Mouse (Mus musculus): ENCODE results near the gene Npepps. TPM values are rescaled to one million over a fixed set of nuclear protein-coding genes. Genes with fewer than 3 reads are reported as not detected.
"Not testable (repeated sequence)": the region's sequence is repeated elsewhere in the genome, so short reads cannot be mapped to it uniquely, and the experiment has no call there.

The Npepps gene
- polyA plus RNA-seq, 2 experiments, result 8.5 to 15.1 TPM

GRCm38 (mm10) chr11:97278456-97278855 is 2.0 kb downstream of the Npepps start:
- Histone ChIP-seq H3K9ac (replicated peaks) (no peak overlapping the region), H3K36me3 (replicated peaks; ENCODE audit: control insufficient read depth, insufficient read depth, low read depth) (no peaks in the 10 kb centered on the region), H3K4me2 (ENCODE audit: low read depth) (peak overlapping the region; percentile 96), H3K4me3 (ENCODE audit: insufficient read depth in 1 of 2, low read depth in 2 of 2, low read length in 2 of 2) (peak overlapping the region in 1 of 2 experiments; percentile 78; a peak in 2 of 4 replicates), H3K27me3 (ENCODE audit: control insufficient read depth, insufficient read depth, low read length) (no peaks in the 10 kb centered on the region), H3K4me1 (replicated peaks; ENCODE audit: control insufficient read depth in 2 of 2, insufficient read depth in 2 of 2, low read length in 1 of 2) (peaks cover 3 to 10% of the 10 kb centered on the region in 2 experiments), H3K9me3 (ENCODE audit: control insufficient read depth, low read length) (no peaks in the 10 kb centered on the region), H3K27ac (no peak overlapping the region)
- no peak for TF ChIP-seq EP300 (IDR thresholded peaks at IDR 0.05; ENCODE audit: low read depth)
- no peak for TF ChIP-seq CTCF (IDR thresholded peaks at IDR 0.05; ENCODE audit: low read depth)
- ATAC-seq (ENCODE audit: insufficient read depth), result no peak
- DNase-seq (ENCODE audit: low read depth in 3 of 3, low spot score in 3 of 3), result no peak
- WGBS (ENCODE audit: insufficient replicate concordance), result 76% methylated on average over 6 of the region's 6 CpGs

GRCm38 (mm10) chr11:97277166-97277565 is 3.3 kb downstream of the Npepps start:
- Histone ChIP-seq H3K4me2 (ENCODE audit: low read depth) (no peak overlapping the region), H3K4me1 (replicated peaks; ENCODE audit: control insufficient read depth in 2 of 2, insufficient read depth in 2 of 2, low read length in 1 of 2) (peaks cover 3 to 10% of the 10 kb centered on the region in 2 experiments), H3K4me3 (ENCODE audit: insufficient read depth in 1 of 2, low read depth in 2 of 2, low read length in 2 of 2) (no peak overlapping the region), H3K36me3 (replicated peaks; ENCODE audit: control insufficient read depth, insufficient read depth, low read depth) (no peaks in the 10 kb centered on the region), H3K27me3 (ENCODE audit: control insufficient read depth, insufficient read depth, low read length) (no peaks in the 10 kb centered on the region), H3K9me3 (ENCODE audit: control insufficient read depth, low read length) (no peaks in the 10 kb centered on the region), H3K27ac (no peak overlapping the region), H3K9ac (replicated peaks) (no peak overlapping the region)
- WGBS (ENCODE audit: insufficient replicate concordance), result 75% methylated on average over 5 of the region's 5 CpGs
- ATAC-seq (ENCODE audit: insufficient read depth) (no peak), DNase-seq (ENCODE audit: low read depth in 3 of 3, low spot score in 3 of 3) (no peak)
- TF ChIP-seq EP300 (IDR thresholded peaks at IDR 0.05; ENCODE audit: low read depth), result no peak
- TF ChIP-seq CTCF (IDR thresholded peaks at IDR 0.05; ENCODE audit: low read depth), result no peak

GRCm38 (mm10) chr11:97276019-97276418 is 4.4 kb downstream of the Npepps start:
- no peak overlapping the region for H3K4me2 ChIP-seq (ENCODE audit: low read depth)
- peaks cover 3 to 10% of the 10 kb centered on the region in 2 experiments for H3K4me1 ChIP-seq (replicated peaks; ENCODE audit: control insufficient read depth in 2 of 2, insufficient read depth in 2 of 2, low read length in 1 of 2)
- no peak overlapping the region for H3K27ac ChIP-seq
- no peaks in the 10 kb centered on the region for H3K27me3 ChIP-seq (ENCODE audit: control insufficient read depth, insufficient read depth, low read length)
- 26% methylated on average over 1 of the region's 1 CpGs for WGBS (ENCODE audit: insufficient replicate concordance)
- H3K9me3 ChIP-seq (ENCODE audit: control insufficient read depth, low read length), result no peaks in the 10 kb centered on the region
- no peak overlapping the region for H3K9ac ChIP-seq (replicated peaks)
- no peak for DNase-seq (ENCODE audit: low read depth in 3 of 3, low spot score in 3 of 3)
- no peak for ATAC-seq (ENCODE audit: insufficient read depth)
- H3K4me3 ChIP-seq (ENCODE audit: insufficient read depth in 1 of 2, low read depth in 2 of 2, low read length in 2 of 2), result no peak overlapping the region
- TF ChIP-seq CTCF (IDR thresholded peaks at IDR 0.05; ENCODE audit: low read depth) (no peak), EP300 (IDR thresholded peaks at IDR 0.05; ENCODE audit: low read depth) (no peak)
- H3K36me3 ChIP-seq (replicated peaks; ENCODE audit: control insufficient read depth, insufficient read depth, low read depth), result no peaks in the 10 kb centered on the region

GRCm38 (mm10) chr11:97275349-97275748 is 5.1 kb downstream of the Npepps start:
- Histone ChIP-seq H3K4me2 (ENCODE audit: low read depth) (no peak overlapping the region), H3K36me3 (replicated peaks; ENCODE audit: control insufficient read depth, insufficient read depth, low read depth) (no peaks in the 10 kb centered on the region), H3K27ac (no peak overlapping the region), H3K9me3 (ENCODE audit: control insufficient read depth, low read length) (no peaks in the 10 kb centered on the region), H3K4me3 (ENCODE audit: insufficient read depth in 1 of 2, low read depth in 2 of 2, low read length in 2 of 2) (no peak overlapping the region), H3K4me1 (replicated peaks; ENCODE audit: control insufficient read depth in 2 of 2, insufficient read depth in 2 of 2, low read length in 1 of 2) (peaks cover 3 to 10% of the 10 kb centered on the region in 2 experiments), H3K27me3 (ENCODE audit: control insufficient read depth, insufficient read depth, low read length) (no peaks in the 10 kb centered on the region), H3K9ac (replicated peaks) (no peak overlapping the region)
- WGBS (ENCODE audit: insufficient replicate concordance), result 70% methylated on average over 2 of the region's 2 CpGs
- TF ChIP-seq EP300 (IDR thresholded peaks at IDR 0.05; ENCODE audit: low read depth) (no peak), CTCF (IDR thresholded peaks at IDR 0.05; ENCODE audit: low read depth) (no peak)
- ATAC-seq (ENCODE audit: insufficient read depth) (no peak), DNase-seq (ENCODE audit: low read depth in 3 of 3, low spot score in 3 of 3) (no peak)

- H3K9ac ChIP-seq (replicated peaks); H3K4me2 ChIP-seq (ENCODE audit: low read depth); ATAC-seq (ENCODE audit: insufficient read depth); DNase-seq (ENCODE audit: low read depth in 3 of 3, low spot score in 3 of 3); H3K36me3 ChIP-seq (replicated peaks; ENCODE audit: control insufficient read depth, insufficient read depth, low read depth); H3K9me3 ChIP-seq (ENCODE audit: control insufficient read depth, low read length); H3K27me3 ChIP-seq (ENCODE audit: control insufficient read depth, insufficient read depth, low read length); H3K4me3 ChIP-seq (ENCODE audit: insufficient read depth in 1 of 2, low read depth in 2 of 2, low read length in 2 of 2); H3K27ac ChIP-seq: not testable (repeated sequence)
- H3K4me1 ChIP-seq (replicated peaks; ENCODE audit: control insufficient read depth in 2 of 2, insufficient read depth in 2 of 2, low read length in 1 of 2), result peaks cover 3 to 10% of the 10 kb centered on the region in 2 experiments
- 76% methylated on average over 6 of the region's 6 CpGs for WGBS (ENCODE audit: insufficient replicate concordance)
Observed at GRCm38 (mm10) chr11:97274947-97275346, 5.5 kb downstream of the Npepps start.
